Comparison of ENCODE assay signal across 13 mouse cellular contexts in genomic region chr12:111927338-111927737, GRCm38 (mm10). TPM values are rescaled to one million over a fixed set of nuclear protein-coding genes. Genes with fewer than 3 reads are reported as not detected.
DNase-seq lines count a peak whose midpoint lies in the region; ATAC-seq and TF ChIP-seq lines count a peak whose summit lies in the region.
"Had no signal": no experiment of that assay in that cellular context is flagged by ENCODE, and none has a peak within 500 bp of the region (broad histone marks: within the 10 kb centered on the region; RNA-seq: fewer than 3 reads in every experiment).

No protein-coding gene starts in this region.

- H3K27ac ChIP-seq in forebrain, postnatal 0 days (ENCODE audit: low read depth, low read length), result no peak overlapping the region
- no peak overlapping the region for H3K27ac ChIP-seq in forebrain, embryonic 16.5 days (ENCODE audit: low read length)
- no peak overlapping the region for H3K27ac ChIP-seq in neural tube, embryonic 13.5 days (replicated peaks)
- H3K27ac ChIP-seq in intestine, postnatal 0 days (ENCODE audit: low read depth, low read length), result no peak overlapping the region
- no peak overlapping the region; the same call in 1 of the 2 replicates for H3K27ac ChIP-seq in stomach, embryonic 16.5 days (ENCODE audit: low read length)
- H3K27ac ChIP-seq: forebrain, embryonic 13.5 days had no signal

- no peak overlapping the region for H3K4me2 ChIP-seq in forebrain, postnatal 0 days (ENCODE audit: low read depth)
- no peak overlapping the region for H3K4me2 ChIP-seq in forebrain, embryonic 16.5 days (ENCODE audit: low read length)
- H3K4me2 ChIP-seq in neural tube, embryonic 13.5 days, result no peak overlapping the region
- no peak overlapping the region for H3K4me2 ChIP-seq in intestine, postnatal 0 days (replicated peaks; ENCODE audit: low read depth)
- H3K4me2 ChIP-seq in stomach, embryonic 16.5 days (ENCODE audit: low read depth, low read length), result no peak overlapping the region
- H3K4me2 ChIP-seq: forebrain, embryonic 13.5 days; liver, embryonic 11.5 days had no signal

- H3K9ac ChIP-seq in forebrain, postnatal 0 days, result no peak overlapping the region
- no peak overlapping the region for H3K9ac ChIP-seq in forebrain, embryonic 16.5 days (replicated peaks; ENCODE audit: low read depth, low read length)
- H3K9ac ChIP-seq in neural tube, embryonic 13.5 days, result peak overlapping the region; percentile 1; the same call in 1 of the 2 replicates
- H3K9ac ChIP-seq in intestine, postnatal 0 days (ENCODE audit: low read depth, low read length), result no peak overlapping the region
- H3K9ac ChIP-seq in stomach, embryonic 16.5 days (ENCODE audit: low read length), result peak overlapping the region; percentile 16; the same call in 1 of the 2 replicates
- H3K9ac ChIP-seq: forebrain, embryonic 13.5 days had no signal

- 0 out of 2 replicates have a peak, but pooled peaks have one; percentile 25 for ATAC-seq in forebrain, postnatal 0 days
- no peak for ATAC-seq in forebrain, embryonic 16.5 days
- ATAC-seq in neural tube, embryonic 13.5 days (ENCODE audit: low read depth), result no peak
- ATAC-seq in intestine, postnatal 0 days, result peak; percentile 32; the same call in 1 of the 2 replicates
- ATAC-seq in stomach, embryonic 16.5 days (ENCODE audit: insufficient read depth, low FRiP score), result peak; percentile 71; the same call in 1 of the 2 replicates
- ATAC-seq: forebrain, embryonic 13.5 days; midbrain, embryonic 16.5 days had no signal

- no peaks in the 10 kb centered on the region for H3K9me3 ChIP-seq in forebrain, postnatal 0 days (ENCODE audit: low read length)
- no peaks in the 10 kb centered on the region for H3K9me3 ChIP-seq in forebrain, embryonic 16.5 days (ENCODE audit: control insufficient read depth, low read length)
- H3K9me3 ChIP-seq in neural tube, embryonic 13.5 days, result no peaks in the 10 kb centered on the region
- no peaks in the 10 kb centered on the region for H3K9me3 ChIP-seq in intestine, postnatal 0 days (ENCODE audit: control insufficient read depth)
- no peaks in the 10 kb centered on the region for H3K9me3 ChIP-seq in stomach, embryonic 16.5 days (replicated peaks; ENCODE audit: control insufficient read depth, low read length)
- H3K9me3 ChIP-seq: forebrain, embryonic 13.5 days had no signal

- 24% methylated on average over 1 of the region's 1 CpGs for WGBS in forebrain, postnatal 0 days
- WGBS in forebrain, embryonic 16.5 days, result 63% methylated on average over 1 of the region's 1 CpGs
- WGBS in neural tube, embryonic 13.5 days, result 87% methylated on average over 1 of the region's 1 CpGs
- WGBS in intestine, postnatal 0 days, result 57% methylated on average over 1 of the region's 1 CpGs
- 73% methylated on average over 1 of the region's 1 CpGs for WGBS in stomach, embryonic 16.5 days

- no peak overlapping the region for H3K4me3 ChIP-seq in forebrain, postnatal 0 days (ENCODE audit: low read depth, low read length)
- H3K4me3 ChIP-seq in forebrain, embryonic 16.5 days (replicated peaks; ENCODE audit: low read length), result no peak overlapping the region
- no peak overlapping the region for H3K4me3 ChIP-seq in neural tube, embryonic 13.5 days
- H3K4me3 ChIP-seq in intestine, postnatal 0 days (ENCODE audit: low read depth, low read length), result no peak overlapping the region
- no peak overlapping the region for H3K4me3 ChIP-seq in stomach, embryonic 16.5 days (replicated peaks; ENCODE audit: low read length)
- H3K4me3 ChIP-seq: forebrain, embryonic 13.5 days had no signal

- H3K36me3 ChIP-seq in forebrain, postnatal 0 days (ENCODE audit: insufficient read depth), result no peaks in the 10 kb centered on the region
- H3K36me3 ChIP-seq in forebrain, embryonic 16.5 days (ENCODE audit: control insufficient read depth, insufficient read depth), result no peaks in the 10 kb centered on the region
- no peaks in the 10 kb centered on the region for H3K36me3 ChIP-seq in neural tube, embryonic 13.5 days
- no peaks in the 10 kb centered on the region for H3K36me3 ChIP-seq in intestine, postnatal 0 days (ENCODE audit: control insufficient read depth, insufficient read depth)
- H3K36me3 ChIP-seq in stomach, embryonic 16.5 days (ENCODE audit: control insufficient read depth, insufficient read depth, low read length), result no peaks in the 10 kb centered on the region

- H3K4me1 ChIP-seq in forebrain, postnatal 0 days (ENCODE audit: insufficient read depth), result no peaks in the 10 kb centered on the region
- peaks cover 5% of the 10 kb centered on the region; the same call in 1 of the 2 replicates for H3K4me1 ChIP-seq in forebrain, embryonic 16.5 days (replicated peaks; ENCODE audit: control insufficient read depth, insufficient read depth, low read length)
- no peaks in the 10 kb centered on the region for H3K4me1 ChIP-seq in neural tube, embryonic 13.5 days (replicated peaks)
- no peaks in the 10 kb centered on the region for H3K4me1 ChIP-seq in intestine, postnatal 0 days (replicated peaks; ENCODE audit: control insufficient read depth, insufficient read depth, low read length)
- H3K4me1 ChIP-seq in stomach, embryonic 16.5 days (ENCODE audit: control insufficient read depth, insufficient read depth, low read length), result peaks cover 22% of the 10 kb centered on the region

- no peaks in the 10 kb centered on the region for H3K27me3 ChIP-seq in forebrain, postnatal 0 days (ENCODE audit: insufficient read depth, low read length)
- H3K27me3 ChIP-seq in forebrain, embryonic 16.5 days (replicated peaks; ENCODE audit: control insufficient read depth, insufficient read depth, low read length), result no peaks in the 10 kb centered on the region
- no peaks in the 10 kb centered on the region for H3K27me3 ChIP-seq in neural tube, embryonic 13.5 days
- no peaks in the 10 kb centered on the region for H3K27me3 ChIP-seq in intestine, postnatal 0 days (replicated peaks; ENCODE audit: control insufficient read depth, insufficient read depth, low read length)
- no peaks in the 10 kb centered on the region for H3K27me3 ChIP-seq in stomach, embryonic 16.5 days (ENCODE audit: control insufficient read depth, insufficient read depth, low read length)
- H3K27me3 ChIP-seq: forebrain, embryonic 13.5 days had no signal

- peak; percentile 37 for DNase-seq in forebrain, postnatal 0 days
- no peak for DNase-seq in neural tube, embryonic 10.5 days (ENCODE audit: extremely low spot score, low spot score)
- DNase-seq in layer of hippocampus, adult 9-10 months (ENCODE audit: low spot score), result no peak
- no peak for DNase-seq in gastrocnemius, postnatal 4 days (ENCODE audit: low spot score in 2 of 2)
- DNase-seq: kidney, adult 8-10 months had no signal

- no peak for TF ChIP-seq CTCF in forebrain, postnatal 0 days (IDR thresholded peaks at IDR 0.05; ENCODE audit: low read depth)
- no peak for TF ChIP-seq CTCF in intestine, postnatal 0 days (IDR thresholded peaks at IDR 0.05; ENCODE audit: low read depth)

RNA-seq across cellular contexts. Expression of gene Ppp1r13b, which starts 19.4 kb away (rescaled TPM):
- total RNA-seq in forebrain, postnatal 0 days (2014; rRNA removed), result 47.1 and 53.8 TPM in 2 replicates
- 31.7 and 37.6 TPM in 2 replicates for polyA plus RNA-seq in forebrain, postnatal 0 days (2015; fragmentation: Nextera tagmentation; extraction: Ambion mirVana)
- 21.8 and 23.5 TPM in 2 replicates for polyA plus RNA-seq in forebrain, embryonic 16.5 days (2015; fragmentation: Nextera tagmentation; extraction: Ambion mirVana)
- 24.1 and 26.9 TPM in 2 replicates for polyA plus RNA-seq in neural tube, embryonic 13.5 days (2015; fragmentation: Nextera tagmentation; extraction: Ambion mirVana)
- polyA plus RNA-seq in intestine, postnatal 0 days (2015; fragmentation: Nextera tagmentation; extraction: Ambion mirVana), result 13.6 and 16.7 TPM in 2 replicates
- polyA plus RNA-seq in stomach, embryonic 16.5 days (2015; fragmentation: Nextera tagmentation; extraction: Ambion mirVana), result 8.3 and 10.6 TPM in 2 replicates
- total RNA-seq in gastrocnemius, postnatal 4 days (2021), result 10 to 100 TPM; 13.1 to 15.8 TPM

RNA-seq across cellular contexts. Expression of gene Atp5mpl, which starts 39.4 kb away (rescaled TPM):
- total RNA-seq in forebrain, postnatal 0 days (2014; rRNA removed), result 313 and 545 TPM in 2 replicates
- polyA plus RNA-seq in forebrain, postnatal 0 days (2015; fragmentation: Nextera tagmentation; extraction: Ambion mirVana), result 765 and 965 TPM in 2 replicates
- polyA plus RNA-seq in forebrain, embryonic 16.5 days (2015; fragmentation: Nextera tagmentation; extraction: Ambion mirVana), result 562 and 571 TPM in 2 replicates
- polyA plus RNA-seq in neural tube, embryonic 13.5 days (2015; fragmentation: Nextera tagmentation; extraction: Ambion mirVana), result 737 and 818 TPM in 2 replicates
- polyA plus RNA-seq in intestine, postnatal 0 days (2015; fragmentation: Nextera tagmentation; extraction: Ambion mirVana), result 1,268 and 1,348 TPM in 2 replicates
- 648 and 711 TPM in 2 replicates for polyA plus RNA-seq in stomach, embryonic 16.5 days (2015; fragmentation: Nextera tagmentation; extraction: Ambion mirVana)
- 100 to 1,000 TPM; 830 to 852 TPM for total RNA-seq in gastrocnemius, postnatal 4 days (2021)

RNA-seq across cellular contexts. Expression of gene Tdrd9, which starts 44.0 kb away (rescaled TPM):
- 0.29 and 0.54 TPM in 2 replicates for total RNA-seq in forebrain, postnatal 0 days (2014; rRNA removed)
- 0.23 and 0.35 TPM in 2 replicates for polyA plus RNA-seq in forebrain, postnatal 0 days (2015; fragmentation: Nextera tagmentation; extraction: Ambion mirVana)
- polyA plus RNA-seq in forebrain, embryonic 16.5 days (2015; fragmentation: Nextera tagmentation; extraction: Ambion mirVana), result 0.19 and 0.44 TPM in 2 replicates
- 0.74 and 1.4 TPM in 2 replicates for polyA plus RNA-seq in neural tube, embryonic 13.5 days (2015; fragmentation: Nextera tagmentation; extraction: Ambion mirVana)
- polyA plus RNA-seq in intestine, postnatal 0 days (2015; fragmentation: Nextera tagmentation; extraction: Ambion mirVana), result 0.04 TPM in 1 of 2 replicates, not detected in the other
- polyA plus RNA-seq in stomach, embryonic 16.5 days (2015; fragmentation: Nextera tagmentation; extraction: Ambion mirVana), result 0.13 and 0.14 TPM in 2 replicates
- under 1 TPM; 0.44 to 0.49 TPM for total RNA-seq in gastrocnemius, postnatal 4 days (2021)

RNA-seq across cellular contexts. Expression of gene Rd3l, which starts 53.8 kb away (rescaled TPM):
- total RNA-seq in forebrain, postnatal 0 days (2014; rRNA removed), result 0.31 and 0.33 TPM in 2 replicates
- polyA plus RNA-seq in forebrain, postnatal 0 days (2015; fragmentation: Nextera tagmentation; extraction: Ambion mirVana), result 0.30 and 0.94 TPM in 2 replicates
- not detected in 2 replicates for polyA plus RNA-seq in forebrain, embryonic 16.5 days (2015; fragmentation: Nextera tagmentation; extraction: Ambion mirVana)
- not detected in 2 replicates for polyA plus RNA-seq in neural tube, embryonic 13.5 days (2015; fragmentation: Nextera tagmentation; extraction: Ambion mirVana)
- not detected in 2 replicates for polyA plus RNA-seq in intestine, postnatal 0 days (2015; fragmentation: Nextera tagmentation; extraction: Ambion mirVana)
- not detected in 2 replicates for polyA plus RNA-seq in stomach, embryonic 16.5 days (2015; fragmentation: Nextera tagmentation; extraction: Ambion mirVana)
- total RNA-seq in gastrocnemius, postnatal 4 days (2021), result not detected
- total RNA-seq: layer of hippocampus, postnatal 10 days had no signal
- polyA plus RNA-seq: forebrain, embryonic 13.5 days; liver, embryonic 11.5 days; midbrain, embryonic 16.5 days had no signal

Comparison
In these comparisons a context has a peak if more than half of its experiments do, and no peak if none do; other contexts are left out.
1. ATAC-seq: peak in forebrain, postnatal 0 days (single experiment), intestine, postnatal 0 days (single experiment) and stomach, embryonic 16.5 days (single experiment); none in forebrain, embryonic 16.5 days (single experiment) and neural tube, embryonic 13.5 days (single experiment).
2. H3K9ac ChIP-seq: peak in neural tube, embryonic 13.5 days (single experiment) and stomach, embryonic 16.5 days (single experiment); none in forebrain, postnatal 0 days (single experiment), forebrain, embryonic 16.5 days (single experiment) and intestine, postnatal 0 days (single experiment).